ENCODE assay signal across 8 mouse cellular contexts in genomic region chr2:23067552-23068369, GRCm38 (mm10). TPM values are rescaled to one million over a fixed set of nuclear protein-coding genes. Genes with fewer than 3 reads are reported as not detected.
DNase-seq lines count a peak whose midpoint lies in the region; ATAC-seq lines count a peak whose summit lies in the region.

Gene Acbd5 (plus strand): TSS chr2:23068167.

- H3K4me2 ChIP-seq in lung, embryonic 16.5 days (ENCODE audit: low read depth, low read length) = peak within 1 kb of the TSS; percentile 91

- ATAC-seq in hematopoietic stem cell, adult 5-6 weeks (replicated peaks in 1 of 2; ENCODE audit: insufficient read depth in 1 of 2, low FRiP score in 2 of 2, low TSS enrichment in 1 of 2, low read depth in 1 of 2, poor library complexity in 2 of 2, severe bottlenecking in 2 of 2) = peak; percentile 89 to 90
- ATAC-seq in lung, embryonic 16.5 days (ENCODE audit: low read depth) = peak; percentile 97

- WGBS in lung, embryonic 16.5 days = 1% methylated on average over 34 of the region's 34 CpGs

- peak within 1 kb of the TSS; percentile 72 for H3K9ac ChIP-seq in lung, embryonic 16.5 days (ENCODE audit: low read length)

- H3K4me3 ChIP-seq in lung, embryonic 16.5 days (ENCODE audit: low read length) = peak within 1 kb of the TSS; percentile 56

- no peaks in the 10 kb centered on the region for H3K36me3 ChIP-seq in lung, embryonic 16.5 days (ENCODE audit: control insufficient read depth, insufficient read depth, low read length)

- DNase-seq in MEL-GATA-1-ER (ENCODE audit: extremely low read depth, low read depth) = peak; percentile 97
- DNase-seq in cerebellum, adult 8-10 months = peak; percentile 92
- peak; percentile 93 for DNase-seq in forelimb bud, embryonic 11.5 days (ENCODE audit: low read depth, low spot score)
- DNase-seq in layer of hippocampus, adult 9-10 months (ENCODE audit: low spot score) = peak; percentile 82
- peak; percentile 85 for DNase-seq in ovary, postnatal 10 days (ENCODE audit: low spot score)
- peak; percentile 94 to 95 for DNase-seq in thymus, postnatal 10 days (ENCODE audit: low spot score in 2 of 2)

- H3K27me3 ChIP-seq in lung, embryonic 16.5 days (ENCODE audit: control insufficient read depth, insufficient read depth, low read depth, low read length) = no peaks in the 10 kb centered on the region

- no peaks in the 10 kb centered on the region for H3K9me3 ChIP-seq in lung, embryonic 16.5 days (ENCODE audit: control insufficient read depth, low read length)

- H3K4me1 ChIP-seq in lung, embryonic 16.5 days (replicated peaks; ENCODE audit: control insufficient read depth, insufficient read depth, low read length) = no peaks in the 10 kb centered on the region

- H3K27ac ChIP-seq in lung, embryonic 16.5 days (ENCODE audit: low read length) = peak within 1 kb of the TSS; percentile 92

RNA-seq across cellular contexts. Expression of gene Acbd5, which starts in this region (rescaled TPM):
- 36.1 and 43.0 TPM in 2 replicates for total RNA-seq in hematopoietic stem cell, adult 5-6 weeks (2017)
- 32.0 and 32.1 TPM in 2 replicates for polyA plus RNA-seq in lung, embryonic 16.5 days (2015; fragmentation: Nextera tagmentation; extraction: Ambion mirVana)

Comparison
In these comparisons a context has a peak if more than half of its experiments do, and no peak if none do; other contexts are left out.
1. Peak in every context shown above with its lines: DNase-seq, ATAC-seq, H3K4me3 ChIP-seq and H3K27ac ChIP-seq.